Mouse (Mus musculus) layer of hippocampus, postnatal 25 days (tissue): ENCODE data around the gene Prkce. TPM values are rescaled to one million over a fixed set of nuclear protein-coding genes. Genes with fewer than 3 reads are reported as not detected.

Experiments used
- DNase-seq, 2 experiments: peaks; one replicate each; pipeline ENCODE4 v3.0.0; 2022; ENCODE audit warnings: mixed read lengths in 2 of 2, low spot score in 1 of 2; ENCODE audit errors: extremely low spot score in 1 of 2
- total RNA-seq, 2 experiments: library from RNA; stranded (reverse); gene quantifications; 2 replicates each; pipeline ENCODE4 v1.2.3; 2021

Gene Prkce
- total RNA-seq, 2 experiments from 2014 or later = 388 to 432 TPM

GRCm38 (mm10) chr17:86354896-86355295 is 187.3 kb downstream of the Prkce start:
- no peak for DNase-seq

GRCm38 (mm10) chr17:86355318-86355717 is 187.7 kb downstream of the Prkce start:
- DNase-seq = no peak

GRCm38 (mm10) chr17:86355772-86356451 is 188.3 kb downstream of the Prkce start:
- no peak for DNase-seq

GRCm38 (mm10) chr17:86358388-86358787 is 190.8 kb downstream of the Prkce start:
- DNase-seq = no peak

- DNase-seq = no peak
Measured at GRCm38 (mm10) chr17:86358847-86359246, 191.3 kb downstream of the Prkce start.

GRCm38 (mm10) chr17:86360849-86361248 is 193.3 kb downstream of the Prkce start:
- DNase-seq = no peak

- DNase-seq = no peak
Measured at GRCm38 (mm10) chr17:86363356-86363755, 195.8 kb downstream of the Prkce start.

GRCm38 (mm10) chr17:86364349-86365075 is 196.9 kb downstream of the Prkce start:
- no peak for DNase-seq

- no peak for DNase-seq
Measured at GRCm38 (mm10) chr17:86366919-86367318, 199.3 kb downstream of the Prkce start.

GRCm38 (mm10) chr17:86367676-86368075 is 200.1 kb downstream of the Prkce start:
- DNase-seq = no peak

- DNase-seq = no peak
Measured at GRCm38 (mm10) chr17:86370106-86370742, 202.6 kb downstream of the Prkce start.

- DNase-seq = peak in 1 of 2 experiments; percentile 35
Measured at GRCm38 (mm10) chr17:86371101-86371561, 203.5 kb downstream of the Prkce start.

- no peak for DNase-seq
Measured at GRCm38 (mm10) chr17:86376389-86376788, 208.8 kb downstream of the Prkce start.

- DNase-seq = no peak
Measured at GRCm38 (mm10) chr17:86377863-86378262, 210.3 kb downstream of the Prkce start.

GRCm38 (mm10) chr17:86378611-86379010 is 211.0 kb downstream of the Prkce start:
- no peak for DNase-seq

GRCm38 (mm10) chr17:86379405-86380137 is 212.0 kb downstream of the Prkce start:
- no peak for DNase-seq

GRCm38 (mm10) chr17:86381464-86381863 is 213.9 kb downstream of the Prkce start:
- no peak for DNase-seq

GRCm38 (mm10) chr17:86382885-86383284 is 215.3 kb downstream of the Prkce start:
- no peak for DNase-seq

GRCm38 (mm10) chr17:86383699-86384572 is 216.4 kb downstream of the Prkce start:
- DNase-seq = no peak

GRCm38 (mm10) chr17:86392475-86392874 is 224.9 kb downstream of the Prkce start:
- DNase-seq = no peak
